Mouse (Mus musculus) cerebellum, postnatal 25 days (tissue): Measurements from ENCODE around the gene Gm12166.
A peak's percentile ranks its signal among the peaks of the same experiment; 100 is the strongest.
"Not testable (repeated sequence)": the region's sequence is repeated elsewhere in the genome, so short reads cannot be mapped to it uniquely, and the experiment has no call there.

Source experiments
- DNase-seq, 2 experiments: peaks; one replicate each; pipeline ENCODE4 v3.0.0; 2021; ENCODE audit warnings: mixed read lengths in 2 of 2

Gene Gm12166

DNA sequence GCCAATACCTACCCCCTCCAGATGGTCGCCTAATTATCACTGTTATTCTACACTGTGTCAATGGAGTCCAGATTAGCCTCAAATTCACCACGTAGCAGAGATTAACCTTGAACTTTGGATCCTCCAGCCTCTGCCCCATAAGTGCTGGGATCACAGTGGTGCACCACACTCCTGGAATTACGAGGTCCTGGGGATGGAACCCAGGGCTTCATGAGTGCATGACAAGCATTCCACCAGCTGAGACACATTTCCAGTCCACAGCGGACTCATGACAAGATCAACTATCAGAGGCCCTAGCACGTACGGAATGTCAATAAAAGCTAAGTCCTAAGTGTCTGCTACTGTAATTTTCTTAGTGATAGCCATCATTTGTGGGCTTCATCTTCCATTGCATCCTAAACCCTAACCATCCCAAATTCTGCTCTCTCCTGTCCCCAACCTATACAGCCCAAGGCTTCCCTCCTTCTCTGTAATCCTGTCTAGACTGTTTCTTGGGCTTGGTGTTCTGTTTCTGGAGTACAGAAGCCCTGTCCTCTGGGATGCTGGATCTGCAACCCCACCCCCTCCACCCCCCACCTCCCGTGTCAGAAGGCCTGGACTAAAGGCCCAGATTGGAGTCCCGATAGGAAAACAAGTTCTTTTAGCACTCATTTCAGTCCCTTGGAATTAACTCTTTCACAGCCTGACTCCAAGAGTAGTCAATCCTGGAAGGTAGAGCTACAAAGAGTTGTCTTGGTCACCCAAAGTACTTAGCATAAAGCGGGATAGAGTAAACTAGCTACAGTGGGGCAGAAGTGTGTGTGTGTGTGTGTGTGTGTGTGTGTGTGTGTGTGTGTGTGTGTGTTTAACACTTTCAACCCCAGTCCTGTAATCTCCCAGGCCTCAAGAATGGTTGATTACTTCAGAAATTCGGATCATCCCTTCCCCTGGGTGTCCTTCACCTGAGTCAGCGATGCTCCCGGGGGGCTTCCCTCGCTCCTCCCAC lies 3.1 kb upstream of the Gm12166 start:
- no peak for DNase-seq

- no peak for DNase-seq
Measured at GRCm38 (mm10) chr11:46054311-46054710, 2.2 kb upstream of the Gm12166 start.

DNA sequence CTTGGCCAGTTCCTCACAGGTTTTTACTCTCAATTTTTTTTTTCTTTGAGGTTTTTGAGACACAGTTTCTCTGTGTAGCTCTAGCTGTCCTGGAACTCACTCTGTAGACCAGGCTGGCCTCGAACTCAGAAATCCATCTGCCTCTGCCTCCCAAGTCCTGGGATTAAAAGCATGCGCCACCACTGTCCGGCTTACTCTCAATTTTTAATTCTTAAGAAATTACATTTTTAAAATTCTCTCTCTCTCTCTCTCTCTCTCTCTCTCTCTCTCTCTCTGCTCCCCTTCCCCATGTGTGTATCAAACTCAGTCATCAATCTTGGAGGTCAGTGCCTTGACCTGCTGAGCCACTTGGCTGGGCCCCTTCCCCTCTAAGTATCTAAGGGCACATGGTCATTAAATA lies 1.3 kb upstream of the Gm12166 start:
- DNase-seq = not testable (repeated sequence)

- no peak for DNase-seq
Measured at GRCm38 (mm10) chr11:46047264-46047663, 4.9 kb downstream of the Gm12166 start.

DNA sequence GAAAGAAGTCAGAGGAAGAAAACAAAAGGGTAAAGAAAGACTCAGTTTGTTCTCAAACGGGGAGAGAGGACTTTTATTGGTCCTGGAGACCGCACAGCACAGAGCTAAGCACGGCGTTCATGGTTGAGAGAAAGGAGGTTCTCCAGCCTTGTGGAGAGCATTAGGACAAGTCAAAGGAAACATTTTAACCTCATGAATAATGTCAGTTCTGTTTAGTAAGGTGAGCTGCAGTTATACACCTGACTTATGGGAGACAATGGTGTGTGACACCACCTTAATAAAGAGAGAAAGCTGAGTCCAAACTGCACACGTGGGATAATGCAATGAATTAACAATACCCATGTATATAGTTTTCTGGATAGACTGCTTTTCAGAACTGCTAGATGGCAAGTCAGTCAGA lies 7.3 kb downstream of the Gm12166 start:
- no peak for DNase-seq

- no peak for DNase-seq
Measured at GRCm38 (mm10) chr11:46041607-46042267, 10.4 kb downstream of the Gm12166 start.

- DNase-seq = no peak
Measured at GRCm38 (mm10) chr11:46040841-46041556, 11.1 kb downstream of the Gm12166 start.

DNA sequence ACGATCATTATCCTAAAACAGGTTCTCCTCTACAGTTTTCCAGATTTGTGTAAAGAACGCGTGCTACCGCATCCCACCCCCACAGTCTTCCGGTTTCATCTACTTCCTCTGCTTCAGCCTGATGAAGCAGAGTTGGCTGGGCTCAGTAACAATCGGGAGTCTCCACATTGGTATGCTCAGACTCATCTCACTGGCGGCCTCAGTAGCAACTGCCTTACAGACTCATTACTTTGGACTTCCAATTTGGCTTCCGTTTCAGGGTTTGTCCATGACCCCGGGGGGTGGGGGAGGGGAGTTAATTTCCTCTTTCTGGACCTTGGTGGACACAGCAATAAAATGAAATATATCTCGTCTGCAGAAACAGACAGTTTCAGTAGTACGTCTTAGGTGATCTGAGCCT lies 12.8 kb downstream of the Gm12166 start:
- peak; percentile 10 to 18 for DNase-seq

DNA sequence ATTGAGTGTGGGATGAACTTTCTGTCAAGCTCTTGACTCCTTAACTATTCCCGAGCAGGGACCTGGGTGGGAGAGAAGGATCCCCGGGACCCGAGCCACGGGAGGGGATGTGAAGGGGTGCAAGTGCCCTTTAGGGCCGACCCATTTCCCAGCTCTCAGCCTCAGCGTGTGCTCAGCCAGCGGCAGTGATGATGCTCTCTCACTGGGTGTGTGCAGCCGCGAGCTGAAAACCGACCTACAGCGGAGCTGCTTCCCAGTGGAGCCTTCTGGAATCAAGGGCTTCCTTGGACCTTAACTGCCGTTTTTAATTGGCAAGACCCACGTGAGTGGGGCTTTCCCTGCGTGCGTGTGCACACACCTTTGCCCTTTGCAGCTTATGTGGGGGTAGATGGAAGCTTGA lies 13.2 kb downstream of the Gm12166 start:
- DNase-seq = no peak

DNA sequence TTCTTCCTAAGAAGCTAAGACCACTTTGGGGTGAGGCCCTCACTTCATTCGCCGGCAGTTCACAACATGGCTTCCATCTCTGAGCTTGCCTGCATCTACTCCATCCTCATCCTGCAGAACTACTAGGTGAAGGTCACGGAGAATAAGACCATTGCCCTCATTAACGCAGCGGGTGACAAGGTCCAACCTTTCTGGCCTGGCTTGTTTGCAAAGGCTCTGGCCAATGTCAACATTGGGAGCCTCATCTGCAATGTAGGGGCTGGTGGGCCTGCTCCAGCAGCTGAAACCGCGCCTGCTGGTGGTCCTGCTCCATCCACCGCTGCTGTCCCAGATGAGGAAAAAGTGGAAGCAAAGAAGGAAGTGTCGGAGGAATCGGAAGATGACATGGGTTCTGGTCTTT lies 15.7 kb downstream of the Gm12166 start:
- no peak for DNase-seq

DNA sequence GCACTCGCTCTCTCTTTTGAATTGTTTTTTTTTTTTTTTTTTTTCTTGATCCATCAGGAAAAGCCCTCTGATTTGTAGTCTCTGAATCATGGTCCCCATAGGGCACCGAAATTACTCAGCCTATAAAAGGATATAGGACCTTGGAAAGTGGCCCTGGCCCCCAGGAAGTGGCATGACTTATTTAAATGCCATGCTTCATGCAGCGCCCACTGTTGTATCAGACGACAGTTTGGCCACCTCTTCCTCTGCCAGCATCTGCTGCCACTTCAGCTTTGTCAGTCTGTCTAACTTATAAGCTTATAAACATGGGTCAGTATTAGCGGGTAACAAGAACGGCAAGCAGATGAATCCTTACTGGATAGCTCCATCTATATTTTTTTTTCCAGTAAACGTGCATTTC lies 19.2 kb downstream of the Gm12166 start:
- no peak for DNase-seq

GRCm38 (mm10) chr11:46031470-46031869 lies 20.7 kb downstream of the Gm12166 start:
- no peak for DNase-seq

GRCm38 (mm10) chr11:46030026-46030425 lies 22.1 kb downstream of the Gm12166 start:
- DNase-seq = no peak

GRCm38 (mm10) chr11:46029485-46029884 lies 22.6 kb downstream of the Gm12166 start:
- DNase-seq = no peak

GRCm38 (mm10) chr11:46027952-46028814 lies 23.9 kb downstream of the Gm12166 start:
- no peak for DNase-seq

DNA sequence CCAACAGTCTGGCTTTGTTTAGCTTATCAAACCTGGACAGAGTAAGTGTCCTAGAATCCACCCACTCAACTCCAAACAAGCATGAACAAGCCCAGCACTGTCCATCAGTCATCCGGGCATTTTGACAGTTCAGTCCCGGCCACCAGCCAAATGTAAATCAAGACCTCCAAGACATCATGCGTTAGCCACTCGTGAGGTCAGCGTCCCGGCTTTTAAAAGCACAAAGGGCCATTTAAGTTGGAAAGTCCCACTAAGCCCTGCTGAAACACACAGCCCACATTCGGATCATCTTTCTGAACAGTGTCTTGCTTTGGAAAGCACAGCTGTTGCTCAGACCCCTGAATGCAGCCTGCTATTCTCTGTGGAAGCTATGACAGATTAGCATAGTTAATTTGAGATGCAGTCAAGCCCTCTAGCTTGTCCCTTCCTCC lies 26.1 kb downstream of the Gm12166 start:
- DNase-seq = peak; percentile 17 to 37

DNA sequence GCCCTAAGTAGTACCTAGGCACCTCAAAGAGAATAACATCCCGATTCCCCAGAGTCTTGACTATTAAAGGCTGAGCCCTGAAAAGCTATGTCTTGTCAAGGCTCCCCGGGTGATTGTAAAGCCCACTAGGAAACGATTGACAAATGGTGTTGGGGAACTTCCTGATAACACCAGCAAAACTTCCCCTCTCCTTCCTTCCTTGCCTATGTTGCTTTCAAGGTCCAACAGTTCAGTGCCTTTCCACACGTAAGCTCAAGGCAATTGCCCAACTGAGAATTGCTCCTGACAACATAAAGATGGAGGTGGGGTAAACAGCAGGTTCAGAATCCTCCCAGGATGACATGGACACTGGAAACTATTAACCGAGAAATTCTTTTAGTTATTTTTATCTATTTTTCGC lies 29.1 kb downstream of the Gm12166 start:
- no peak for DNase-seq

DNA sequence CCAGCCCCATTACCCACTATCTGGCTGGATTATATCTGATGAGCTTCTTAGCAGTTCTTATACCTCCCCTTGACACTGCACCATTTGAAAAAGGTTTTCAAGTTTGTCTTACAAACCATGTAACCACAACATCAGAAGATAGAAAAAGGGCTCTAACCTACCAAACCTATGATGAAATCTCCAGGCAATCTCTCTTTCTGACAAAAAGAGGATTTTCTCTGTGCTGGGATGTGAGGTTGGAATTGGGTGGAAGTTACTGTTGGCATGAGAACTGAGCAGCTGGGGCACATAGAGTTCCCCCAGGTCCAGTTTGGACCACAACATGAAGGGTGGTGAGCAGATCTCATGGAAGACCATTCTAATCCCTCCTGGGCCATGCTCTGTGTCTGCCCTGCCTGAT lies 30.3 kb downstream of the Gm12166 start:
- DNase-seq = no peak

- no peak for DNase-seq
Measured at GRCm38 (mm10) chr11:46020246-46020645, 31.9 kb downstream of the Gm12166 start.

DNA sequence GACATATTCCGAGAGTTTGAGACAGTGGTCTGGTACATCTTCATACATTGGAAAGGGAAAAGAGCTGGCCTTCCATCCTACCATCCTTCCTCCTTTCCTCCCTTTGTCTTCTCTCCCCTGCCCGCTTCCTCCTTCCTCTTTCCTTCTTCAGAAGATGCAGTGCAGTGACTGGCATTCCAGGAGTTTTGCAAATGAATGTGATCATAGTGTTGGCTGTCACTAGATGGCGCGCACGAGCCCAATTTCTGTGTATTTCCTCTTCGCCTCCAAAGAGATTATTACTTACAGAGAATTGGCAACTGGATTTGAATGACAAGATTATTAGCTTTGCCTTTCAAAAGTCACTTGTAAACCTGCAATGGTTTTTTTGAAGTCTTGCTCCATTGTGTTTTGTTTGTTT lies 36.1 kb downstream of the Gm12166 start:
- DNase-seq = peak; percentile 70 to 84
